Mouse (Mus musculus) leukemia stem cell, adult 10-12 weeks (primary cell): ENCODE data around the gene Dgat2l6. TPM values are rescaled to one million over a fixed set of nuclear protein-coding genes. Genes with fewer than 3 reads are reported as not detected.

Experiments
- polyA plus RNA-seq: library from polyadenylated mRNA; stranded (reverse); fragments of >175 nt; gene quantifications from 2 replicates; pipeline ENCODE4 v1.2.3, GENCODE M21; 2012; ENCODE audit warnings: low replicate concordance

Dgat2l6 gene
- polyA plus RNA-seq, result not detected in 2 replicates

GRCm38 (mm10) chrX:100524471-100524870 lies at the start of gene Dgat2l6:
Gene Dgat2l6, plus strand, starts transcription at chrX:100524838.

GRCm38 (mm10) chrX:100494068-100494978 lies 30.3 kb upstream of the Dgat2l6 start, which contains the start of gene Igbp1:
Gene Igbp1, plus strand, starts transcription at chrX:100494291.

DNA sequence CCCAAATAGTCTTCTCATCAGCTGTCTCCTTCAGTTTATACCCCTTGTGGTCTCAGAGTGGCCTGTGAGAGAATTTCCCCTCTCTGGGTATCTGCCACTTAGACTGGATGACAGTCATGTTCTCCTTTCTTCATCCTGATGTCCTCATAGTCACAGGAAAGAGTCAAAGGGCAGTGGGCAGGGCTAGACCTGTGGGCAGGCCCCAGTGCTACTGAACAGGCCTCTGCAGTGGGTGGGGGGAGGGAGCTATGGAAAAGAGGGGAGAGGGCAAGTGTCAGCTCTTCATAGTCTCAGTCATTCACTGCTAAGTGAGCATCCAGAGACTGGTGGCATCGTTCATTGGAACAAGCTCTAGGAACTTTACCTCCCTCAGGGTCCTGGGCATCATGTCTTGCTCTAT lies 47.3 kb downstream of the Dgat2l6 start, which contains the start of gene Awat1:
Awat1 (plus strand) TSS at position 301 of the 400 bp plus-strand sequence.

DNA sequence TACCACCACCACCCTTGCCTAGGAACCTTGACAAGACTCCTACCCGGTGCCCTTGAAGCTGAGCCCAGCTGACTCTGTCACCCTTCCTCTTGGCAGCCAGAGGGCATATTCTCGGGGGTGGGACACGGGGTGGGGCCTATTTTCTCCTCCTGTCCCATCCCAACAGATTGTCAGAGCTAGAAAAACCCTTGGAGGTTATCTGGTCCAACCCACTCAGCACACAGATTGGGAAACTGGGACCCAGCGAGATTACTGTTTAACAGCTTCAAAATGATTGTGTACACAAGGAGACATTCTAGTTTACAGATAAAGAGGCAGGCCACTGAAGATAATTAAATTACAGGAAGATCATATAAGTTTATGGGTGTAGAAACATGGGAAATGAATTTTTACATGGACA lies 70.2 kb downstream of the Dgat2l6 start, which contains the start of gene P2ry4:
P2ry4 (minus strand) TSS at position 79 of the 400 bp plus-strand sequence.

Other genes starting within 250 kb of the Dgat2l6 start
- not detected in 2 replicates for gene Otud6a, start 95.8 kb upstream of the Dgat2l6 start, polyA plus RNA-seq
- not detected in 2 replicates for gene Awat2, start 82.1 kb upstream of the Dgat2l6 start, polyA plus RNA-seq
- 8.0 and 11.4 TPM in 2 replicates for gene Igbp1, start 30.5 kb upstream of the Dgat2l6 start, polyA plus RNA-seq
- gene Awat1, start 47.4 kb downstream of the Dgat2l6 start, polyA plus RNA-seq, result not detected in 2 replicates
- gene P2ry4, start 70.0 kb downstream of the Dgat2l6 start, polyA plus RNA-seq, result not detected in 2 replicates
- gene Arr3, start 80.7 kb downstream of the Dgat2l6 start, polyA plus RNA-seq, result not detected in 2 replicates
- gene Kif4, start 100.9 kb downstream of the Dgat2l6 start, polyA plus RNA-seq, result 1.9 and 4.6 TPM in 2 replicates
- 1.5 and 10.4 TPM in 2 replicates for gene Pdzd11, start 101.7 kb downstream of the Dgat2l6 start, polyA plus RNA-seq
- 0.32 and 1.5 TPM in 2 replicates for gene Gdpd2, start 205.0 kb downstream of the Dgat2l6 start, polyA plus RNA-seq
- gene Dlg3, start 242.9 kb downstream of the Dgat2l6 start, polyA plus RNA-seq, result 0.10 and 0.28 TPM in 2 replicates